Mouse (Mus musculus) liver, embryonic 11.5 days (tissue): ENCODE results near the gene Dcst1. TPM values are rescaled to one million over a fixed set of nuclear protein-coding genes. Genes with fewer than 3 reads are reported as not detected.

Experiments used
- ATAC-seq: fragments of 200-750 bp; cut with Nextera tagmentation; replicated peaks from 2 replicates; pipeline ENCODE4 v1.8.0; 2017; ENCODE audit warnings: moderate number of reproducible peaks, mild to moderate bottlenecking, moderate TSS enrichment, moderate library complexity; ENCODE audit not compliant: low FRiP score
- DNase-seq: peaks from one replicate; pipeline ENCODE4 v3.0.0-alpha.2; 2017; ENCODE audit warnings: low spot score
- H3K27ac ChIP-seq: fragments of 300-500 bp; sonication (generic); 2 replicates; pipeline ENCODE4 v1.5.1; 2014; ENCODE audit warnings: mild to moderate bottlenecking, low read depth, low read length, control low read depth
- H3K27me3 ChIP-seq: fragments of 300-500 bp; sonication (generic); replicated peaks from 2 replicates; pipeline ENCODE4 v1.6.1; 2014; ENCODE audit warnings: low read length, mixed read lengths; ENCODE audit not compliant: control insufficient read depth, insufficient read depth
- H3K36me3 ChIP-seq: fragments of 300-500 bp; sonication (generic); 2 replicates; pipeline ENCODE4 v1.6.1; 2014; ENCODE audit warnings: mild to moderate bottlenecking, low read length, moderate library complexity, mixed read lengths; ENCODE audit not compliant: control insufficient read depth, insufficient read depth
- H3K4me1 ChIP-seq: fragments of 300-500 bp; sonication (generic); replicated peaks from 2 replicates; pipeline ENCODE4 v1.6.1; 2014; ENCODE audit warnings: low read length, mixed read lengths; ENCODE audit not compliant: control insufficient read depth, insufficient read depth
- H3K4me2 ChIP-seq: fragments of 300-500 bp; sonication (generic); 2 replicates; pipeline ENCODE4 v1.6.1; 2014; ENCODE audit warnings: mild to moderate bottlenecking, control low read depth, moderate library complexity
- H3K4me3 ChIP-seq: fragments of 300-500 bp; sonication (generic); 2 replicates; pipeline ENCODE4 v1.5.1; 2014; ENCODE audit warnings: low read depth, low read length, control low read depth
- H3K9ac ChIP-seq: fragments of 300-500 bp; sonication (generic); 2 replicates; pipeline ENCODE4 v1.6.1; 2014; ENCODE audit warnings: low read depth, low read length, control low read depth
- H3K9me3 ChIP-seq: fragments of 300-500 bp; sonication (generic); 2 replicates; pipeline ENCODE4 v1.6.1; 2016; ENCODE audit warnings: low read length, inconsistent platforms, mixed read lengths; ENCODE audit not compliant: control insufficient read depth
- WGBS: fragments of 180-500 bp; shearing (Covaris S2); extraction: QIAGEN DNeasy Blood & Tissue Kit; methylation state at CpG from one replicate; pipeline ENCODE4 v1.1.7; 2014; 5-methylcytosine and 5-hydroxymethylcytosine counted together
- polyA plus RNA-seq: library from polyadenylated mRNA; unstranded; fragments of >200 nt; fragmentation: Nextera tagmentation; extraction: Ambion mirVana; gene quantifications from 2 replicates; pipeline ENCODE4 v1.2.1, GENCODE M21; 2014

Dcst1 gene
- polyA plus RNA-seq, 1 experiment from 2014 or later: not detected

DNA sequence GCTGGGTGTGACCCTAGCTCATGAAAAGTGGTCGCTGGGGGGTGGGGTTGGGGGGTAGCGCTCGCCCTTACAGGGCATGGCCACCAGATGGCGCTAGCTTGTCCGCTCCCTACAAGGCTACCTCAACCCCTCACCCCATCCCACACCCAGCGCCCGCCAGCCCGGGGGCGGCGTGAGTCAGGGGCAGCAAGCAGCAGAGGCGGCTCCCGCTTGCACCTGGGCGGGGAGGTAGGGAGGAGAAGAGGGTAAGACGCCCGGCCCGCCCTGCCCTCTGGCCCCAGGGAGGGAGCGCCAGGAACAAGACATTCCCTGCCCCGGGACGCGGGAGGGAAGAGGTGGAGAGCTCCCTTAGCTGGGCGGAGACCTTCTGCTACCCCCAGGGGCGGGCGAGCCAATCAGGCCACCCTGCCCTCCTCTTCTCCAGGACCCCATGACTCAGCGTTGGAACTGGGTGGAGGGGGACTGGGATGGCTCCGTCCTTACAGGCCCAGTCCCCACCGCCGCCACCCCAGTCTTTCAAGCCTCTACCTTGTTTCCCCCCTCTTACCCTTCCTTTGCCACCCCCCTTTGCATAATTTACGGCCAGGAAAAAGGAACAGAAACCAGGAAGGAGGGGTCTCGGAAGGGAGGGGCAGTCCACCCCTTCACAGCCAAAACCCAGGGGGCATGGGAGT is 13.5 kb upstream of the Dcst1 start:
- peak overlapping the region; percentile 81 for H3K4me2 ChIP-seq
- DNase-seq (peak; percentile 85), ATAC-seq (peak; percentile 77)
- no peaks in the 10 kb centered on the region for H3K9me3 ChIP-seq
- H3K27me3 ChIP-seq: no peaks in the 10 kb centered on the region
- WGBS: 3% methylated on average over 25 of the region's 29 CpGs
- H3K27ac ChIP-seq: no peak overlapping the region
- peaks cover 9% of the 10 kb centered on the region for H3K4me1 ChIP-seq
- peak overlapping the region; percentile 52 for H3K9ac ChIP-seq
- H3K4me3 ChIP-seq: peak overlapping the region; percentile 55
- peaks cover 2% of the 10 kb centered on the region; the same call in 1 of the 2 replicates for H3K36me3 ChIP-seq

DNA sequence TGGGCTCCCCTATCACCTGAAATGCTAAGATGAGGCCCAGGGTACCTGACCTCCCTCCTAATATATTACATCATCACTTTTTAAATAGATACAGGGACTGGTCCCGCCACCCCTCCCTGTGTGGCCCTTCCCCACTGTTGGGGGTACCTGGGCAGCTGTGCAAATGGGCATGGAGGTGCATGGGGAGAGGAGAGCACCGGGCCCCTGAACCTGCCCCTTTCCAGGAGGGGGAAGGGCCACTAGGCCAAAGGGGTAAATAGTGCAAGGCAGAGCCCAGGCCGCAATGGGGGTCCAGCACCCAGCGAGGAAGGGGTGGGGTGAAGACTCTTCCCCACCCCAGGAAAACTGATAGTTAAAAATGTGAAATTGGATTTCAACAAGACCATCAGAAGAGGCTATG is 12.8 kb upstream of the Dcst1 start:
- WGBS: 74% methylated on average over 4 of the region's 4 CpGs
- H3K4me3 ChIP-seq: no peak overlapping the region
- peaks cover 14% of the 10 kb centered on the region for H3K4me1 ChIP-seq
- ATAC-seq (no peak), DNase-seq (no peak)
- peaks cover 2% of the 10 kb centered on the region; the same call in 1 of the 2 replicates for H3K36me3 ChIP-seq
- H3K27me3 ChIP-seq: no peaks in the 10 kb centered on the region
- H3K9ac ChIP-seq: no peak overlapping the region
- peak overlapping the region; percentile 81 for H3K4me2 ChIP-seq
- H3K9me3 ChIP-seq: no peaks in the 10 kb centered on the region
- H3K27ac ChIP-seq: no peak overlapping the region

GRCm38 (mm10) chr3:89373581-89374231 is 8.7 kb upstream of the Dcst1 start:
- Histone ChIP-seq H3K27ac (no peak overlapping the region), H3K36me3 (no peaks in the 10 kb centered on the region), H3K9me3 (no peaks in the 10 kb centered on the region), H3K4me2 (no peak overlapping the region), H3K9ac (no peak overlapping the region), H3K27me3 (no peaks in the 10 kb centered on the region), H3K4me1 (peaks cover 9% of the 10 kb centered on the region), H3K4me3 (no peak overlapping the region)
- DNase-seq (no peak), ATAC-seq (no peak)
- WGBS: 33% methylated on average over 5 of the region's 5 CpGs

DNA sequence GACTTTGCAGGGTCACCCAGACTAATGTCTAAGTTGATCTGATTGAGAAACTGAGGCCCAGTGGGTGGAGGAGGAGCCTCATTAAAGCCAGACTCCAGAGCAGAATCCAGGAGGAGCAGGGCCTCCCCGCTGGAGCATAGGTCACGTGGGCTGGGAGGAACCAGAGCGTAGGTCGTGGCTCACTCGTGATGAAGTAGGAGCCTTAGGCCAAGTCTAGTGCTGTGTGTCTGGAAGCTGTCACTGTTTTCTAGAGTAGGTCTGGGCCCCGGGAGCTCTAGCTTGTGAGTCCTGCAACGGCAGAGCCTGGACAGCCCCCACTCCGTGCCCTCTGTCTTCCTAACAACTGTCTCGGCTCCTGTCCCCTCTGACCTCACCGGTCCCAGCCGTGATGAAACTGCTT is 2.3 kb upstream of the Dcst1 start:
- H3K27ac ChIP-seq: no peak overlapping the region
- no peaks in the 10 kb centered on the region for H3K9me3 ChIP-seq
- H3K4me2 ChIP-seq: no peak overlapping the region
- H3K27me3 ChIP-seq: peaks cover 5% of the 10 kb centered on the region
- no peak overlapping the region for H3K9ac ChIP-seq
- WGBS: 56% methylated on average over 11 of the region's 11 CpGs
- H3K4me3 ChIP-seq: no peak overlapping the region
- DNase-seq (no peak), ATAC-seq (no peak)
- H3K36me3 ChIP-seq: no peaks in the 10 kb centered on the region
- H3K4me1 ChIP-seq: no peaks in the 10 kb centered on the region

DNA sequence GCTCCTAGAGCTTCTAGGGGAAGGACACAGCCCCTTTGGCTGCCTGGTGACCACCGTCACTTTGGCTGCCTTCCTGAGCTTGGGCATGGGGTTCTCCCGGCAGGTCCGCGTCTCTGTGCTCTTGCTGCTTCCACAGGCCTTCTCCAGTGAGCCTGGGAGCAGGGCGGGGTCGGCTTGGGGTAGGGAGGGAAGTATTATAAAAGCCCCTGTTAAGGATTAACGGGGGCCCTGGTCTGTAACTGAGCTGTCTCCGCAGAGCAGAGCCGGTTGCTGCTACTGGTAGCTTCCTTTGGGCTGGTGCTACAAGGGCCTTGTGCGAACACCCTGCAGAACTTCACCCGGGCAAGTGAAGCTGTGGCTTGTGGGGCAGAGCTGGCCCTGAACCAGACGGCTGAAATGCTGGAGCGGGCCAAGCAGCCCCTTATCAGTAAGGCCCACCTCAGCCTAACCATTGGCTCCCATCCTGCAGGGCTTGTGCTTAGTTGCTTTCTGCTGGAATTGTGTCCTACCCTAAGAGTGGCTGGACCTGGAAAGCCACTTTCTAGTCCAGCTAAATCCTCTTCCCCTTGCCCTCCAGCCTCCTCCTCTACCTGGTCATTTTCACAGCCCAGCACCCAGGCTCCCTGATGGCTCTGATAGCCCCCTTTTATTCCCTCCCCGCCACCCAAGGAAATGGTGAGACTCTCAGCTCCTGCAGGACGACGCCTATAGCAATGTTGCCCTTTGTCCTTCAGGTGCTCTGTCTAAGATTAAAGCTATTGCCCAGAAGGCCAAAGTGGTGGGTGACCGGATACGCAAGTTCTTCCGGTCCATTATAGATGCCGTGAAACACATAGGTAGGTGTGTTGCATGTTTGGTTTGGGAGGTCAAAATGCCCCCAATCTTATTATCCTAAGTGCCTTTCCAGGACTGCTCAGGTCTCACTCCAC is 697 bp upstream of the Dcst1 start:
- H3K9ac ChIP-seq: no peak overlapping the region
- no peaks in the 10 kb centered on the region for H3K4me1 ChIP-seq
- no peak overlapping the region for H3K4me3 ChIP-seq
- H3K36me3 ChIP-seq: no peaks in the 10 kb centered on the region
- DNase-seq: no peak
- H3K9me3 ChIP-seq: no peaks in the 10 kb centered on the region
- 67% methylated on average over 20 of the region's 20 CpGs for WGBS
- no peak overlapping the region for H3K27ac ChIP-seq
- no peak overlapping the region for H3K4me2 ChIP-seq
- ATAC-seq: no peak
- H3K27me3 ChIP-seq: peaks cover 5% of the 10 kb centered on the region

- peaks cover 5% of the 10 kb centered on the region for H3K27me3 ChIP-seq
- no peak overlapping the region for H3K4me3 ChIP-seq
- H3K9me3 ChIP-seq: no peaks in the 10 kb centered on the region
- 67% methylated on average over 8 of the region's 8 CpGs for WGBS
- ATAC-seq (no peak), DNase-seq (no peak)
- H3K27ac ChIP-seq: no peak overlapping the region
- no peak overlapping the region for H3K4me2 ChIP-seq
- H3K9ac ChIP-seq: no peak overlapping the region
- H3K36me3 ChIP-seq: no peaks in the 10 kb centered on the region
- H3K4me1 ChIP-seq: no peaks in the 10 kb centered on the region
Measured at GRCm38 (mm10) chr3:89364631-89365030, 422 bp downstream of the Dcst1 start.

DNA sequence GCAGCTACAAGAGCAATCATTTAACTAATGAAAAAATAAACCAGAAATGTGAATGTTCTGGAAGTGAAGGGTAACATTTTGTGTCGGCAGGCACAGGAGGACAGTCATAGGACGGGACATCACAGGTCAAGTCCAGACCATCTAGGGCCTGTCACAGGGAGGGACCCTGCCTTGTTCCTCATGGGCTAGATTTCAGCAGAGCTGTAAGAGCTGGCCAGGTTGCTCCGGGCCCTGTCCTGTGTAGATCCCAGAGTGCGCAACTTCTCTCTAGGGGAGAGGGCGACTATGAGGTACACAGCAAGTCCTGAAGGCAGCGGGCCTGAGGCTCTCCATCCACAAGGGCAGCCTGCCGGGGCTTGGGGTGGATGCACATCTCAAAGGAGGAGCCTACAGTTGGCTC is 3.4 kb downstream of the Dcst1 start, which contains the start of gene Dcst2:
Gene Dcst2, plus strand, starts transcription at position 301 of the 400 bp plus-strand sequence.
- 79% methylated on average over 7 of the region's 7 CpGs for WGBS
- ATAC-seq (no peak), DNase-seq (no peak)
- H3K27me3 ChIP-seq: peaks cover 5% of the 10 kb centered on the region
- no peak within 1 kb of the TSS for H3K9ac ChIP-seq
- H3K4me3 ChIP-seq: no peak within 1 kb of the TSS
- no peaks in the 10 kb centered on the region for H3K36me3 ChIP-seq
- no peak within 1 kb of the TSS for H3K4me2 ChIP-seq
- no peaks in the 10 kb centered on the region for H3K4me1 ChIP-seq
- H3K27ac ChIP-seq: no peak within 1 kb of the TSS
- H3K9me3 ChIP-seq: no peaks in the 10 kb centered on the region

GRCm38 (mm10) chr3:89360237-89360636 is 4.8 kb downstream of the Dcst1 start:
- Histone ChIP-seq H3K4me3 (no peak overlapping the region), H3K4me1 (no peaks in the 10 kb centered on the region; the same call in 1 of the 2 replicates), H3K9ac (no peak overlapping the region), H3K27ac (no peak overlapping the region), H3K27me3 (peaks cover 6% of the 10 kb centered on the region; the same call in 1 of the 2 replicates), H3K4me2 (no peak overlapping the region), H3K9me3 (no peaks in the 10 kb centered on the region), H3K36me3 (no peaks in the 10 kb centered on the region)
- 57% methylated on average over 3 of the region's 3 CpGs for WGBS
- DNase-seq (no peak), ATAC-seq (no peak)
